Mouse (Mus musculus): ENCODE data around the gene Sh3glb2.

Sh3glb2 gene

DNA sequence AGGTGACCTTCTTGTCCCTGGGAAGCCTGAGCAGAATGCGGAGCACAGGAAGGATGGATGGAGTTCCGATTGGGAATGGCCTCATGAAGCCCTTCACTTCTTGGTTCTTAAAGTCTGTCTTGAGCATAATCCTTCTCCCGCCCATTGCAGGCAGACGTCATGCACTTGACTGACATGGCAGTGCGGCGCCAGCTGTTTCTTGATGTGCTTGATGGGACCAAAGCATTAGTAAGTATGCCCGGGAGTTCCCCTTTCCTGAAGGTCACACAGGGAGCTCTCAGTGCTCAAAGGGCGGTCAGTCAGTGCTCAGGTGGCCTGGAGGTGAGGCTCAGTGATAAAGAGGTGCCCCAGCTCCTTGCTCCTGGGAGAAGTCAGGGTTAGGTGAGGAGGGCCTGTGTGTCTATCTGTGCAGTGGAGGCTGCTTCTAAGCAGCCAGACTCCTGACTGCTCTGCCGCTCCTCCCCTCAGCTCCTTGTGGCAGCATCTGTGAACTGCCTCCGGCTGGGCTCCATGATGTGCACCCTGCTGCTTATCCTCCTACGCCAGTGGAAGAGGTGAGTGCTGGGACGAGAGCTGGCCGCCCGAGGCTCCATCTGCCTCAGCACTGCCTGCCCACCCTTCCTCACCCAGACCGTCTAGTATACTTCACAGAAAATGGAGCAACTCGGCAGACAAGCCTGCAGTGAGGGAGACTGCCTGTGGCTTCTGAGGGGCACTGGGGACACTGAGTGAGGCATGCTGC lies 22.8 kb downstream of the Sh3glb2 start:
- no peak for DNase-seq

DNA sequence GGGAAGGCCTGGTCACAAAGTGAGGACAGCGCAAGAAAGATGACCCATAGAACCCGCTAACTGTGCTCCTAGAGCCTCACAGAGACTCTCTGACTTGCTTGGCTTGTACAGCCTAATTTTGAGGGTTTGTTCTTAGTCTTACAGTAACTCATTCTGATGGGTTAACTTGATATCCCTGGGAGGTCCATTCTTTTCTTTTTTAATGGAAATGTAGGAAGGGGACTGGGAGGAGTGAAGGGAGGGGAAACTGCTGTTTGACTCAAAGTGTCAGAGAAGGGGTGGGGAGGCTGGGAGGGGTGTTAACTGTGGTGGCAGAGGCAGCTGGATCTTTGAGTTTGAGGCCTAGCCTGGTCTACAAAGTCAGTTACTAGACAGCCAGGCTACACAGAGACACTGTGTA lies 23.8 kb downstream of the Sh3glb2 start:
- no peak for DNase-seq

DNA sequence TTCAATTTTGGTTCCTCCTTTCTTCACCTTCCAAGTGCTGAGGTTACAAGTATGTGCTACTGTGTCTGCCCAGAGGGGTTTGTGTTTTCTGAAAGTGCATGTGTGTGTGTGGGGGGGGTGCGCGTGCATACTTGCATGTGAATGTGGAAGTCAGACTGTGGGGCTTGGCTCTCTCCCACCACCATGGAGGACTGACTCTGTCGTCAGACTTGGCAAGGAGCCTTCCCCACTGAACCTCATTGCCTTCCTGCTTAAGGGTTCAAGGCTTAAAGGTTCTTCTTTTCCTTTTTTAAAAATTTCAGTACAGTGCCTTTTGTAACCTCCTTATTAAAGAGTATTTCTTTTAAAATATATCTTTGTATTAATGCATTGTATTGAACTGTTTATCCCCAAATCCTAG lies 30.3 kb downstream of the Sh3glb2 start:
- no peak for DNase-seq

DNA sequence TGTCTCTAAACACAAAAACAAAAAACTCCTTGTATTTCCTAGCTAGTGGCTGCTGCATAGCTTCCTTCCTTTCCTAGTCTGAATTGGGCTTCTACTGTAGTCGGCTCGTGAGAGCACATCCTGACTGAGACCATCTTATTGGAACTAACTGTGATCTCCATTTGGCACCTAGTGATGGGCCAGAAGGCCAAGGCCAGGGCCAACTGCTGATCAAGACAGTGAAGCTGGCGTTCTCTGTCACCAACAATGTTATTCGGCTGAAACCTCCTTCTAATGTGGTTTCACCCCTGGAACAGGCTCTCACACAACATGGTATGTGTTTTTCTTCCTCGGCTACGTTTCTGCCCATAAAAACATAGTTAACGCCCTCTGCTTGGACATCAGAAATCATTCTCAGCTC lies 31.9 kb downstream of the Sh3glb2 start:
- no peak for DNase-seq

DNA sequence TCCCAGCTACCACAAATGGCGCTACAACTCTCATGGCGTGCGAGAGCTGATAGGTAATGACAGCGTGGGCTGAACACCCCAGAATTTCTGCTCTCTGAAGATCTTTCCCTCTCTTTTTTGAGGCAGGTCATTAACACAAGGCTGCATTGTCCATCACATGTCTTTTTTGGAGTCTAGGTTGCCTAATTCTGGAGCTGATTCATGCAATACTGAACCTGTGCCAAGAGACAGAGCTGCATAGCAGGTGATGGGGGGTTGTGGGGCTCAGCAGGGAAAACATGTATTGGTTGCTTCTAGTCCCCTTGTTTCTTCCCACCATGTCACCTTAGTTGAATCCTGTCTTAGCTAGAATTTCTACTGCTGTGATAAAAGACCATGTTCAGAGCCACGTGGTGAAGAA lies 33.8 kb downstream of the Sh3glb2 start:
- no peak for DNase-seq

DNA sequence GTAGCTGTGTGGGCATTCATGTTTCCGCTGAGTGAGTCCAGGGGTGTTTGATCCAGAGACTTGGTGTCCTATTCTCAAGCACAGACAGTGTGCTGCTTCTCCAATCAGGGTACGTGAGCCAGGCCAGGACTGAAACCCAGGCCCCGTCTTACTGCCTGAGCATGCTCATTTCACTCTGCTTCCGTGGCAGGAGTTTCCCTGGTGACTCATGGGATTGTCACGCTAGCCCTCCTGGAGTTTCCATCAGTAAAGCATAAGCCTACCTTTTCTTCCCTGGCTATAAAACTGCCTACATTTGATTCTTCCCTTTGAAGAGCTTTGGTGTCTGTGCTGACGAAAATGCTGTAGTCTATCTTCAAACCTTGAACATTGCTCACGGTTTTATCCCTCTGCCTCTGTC lies 36.0 kb downstream of the Sh3glb2 start:
- no peak for DNase-seq

DNA sequence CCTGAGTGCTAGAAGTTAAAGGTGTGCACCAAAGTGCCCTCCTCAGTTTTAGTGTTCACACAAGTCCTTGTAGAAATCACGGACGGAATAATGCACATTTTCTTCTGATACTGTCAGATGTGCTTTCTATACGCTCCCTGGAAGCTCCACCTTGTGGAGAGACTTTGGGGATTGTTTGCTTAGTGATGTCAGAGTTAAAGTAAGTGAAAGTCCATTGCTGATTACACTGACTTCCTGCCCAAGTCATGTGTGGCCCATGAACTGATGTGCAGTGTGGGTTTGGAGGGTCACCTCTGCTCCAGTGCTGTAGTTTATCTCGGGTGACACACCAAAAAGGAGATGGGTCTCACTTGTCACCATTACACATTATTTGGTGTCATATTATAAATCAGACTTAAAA lies 39.9 kb downstream of the Sh3glb2 start:
- no peak for DNase-seq

DNA sequence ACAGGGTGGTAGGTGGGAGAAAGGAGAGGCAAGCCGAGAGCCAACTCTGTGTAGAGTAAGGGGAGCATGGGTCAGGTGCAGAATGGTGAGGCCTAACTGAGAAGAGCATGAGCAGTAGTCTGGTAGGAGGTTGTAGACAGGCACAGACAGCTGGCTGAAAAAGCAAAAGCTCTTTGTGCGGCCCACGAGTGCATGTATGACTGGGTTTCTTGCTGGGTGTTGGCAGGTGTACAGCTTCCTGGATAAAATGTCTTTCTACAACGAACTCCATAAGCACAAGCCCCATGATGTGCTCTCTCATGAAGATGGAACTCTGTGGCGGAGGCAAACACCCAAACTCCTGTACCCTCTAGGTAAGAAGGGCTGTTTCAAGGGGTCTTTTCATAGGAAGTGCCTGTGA lies 42.2 kb downstream of the Sh3glb2 start:
- DNase-seq, result no peak

DNA sequence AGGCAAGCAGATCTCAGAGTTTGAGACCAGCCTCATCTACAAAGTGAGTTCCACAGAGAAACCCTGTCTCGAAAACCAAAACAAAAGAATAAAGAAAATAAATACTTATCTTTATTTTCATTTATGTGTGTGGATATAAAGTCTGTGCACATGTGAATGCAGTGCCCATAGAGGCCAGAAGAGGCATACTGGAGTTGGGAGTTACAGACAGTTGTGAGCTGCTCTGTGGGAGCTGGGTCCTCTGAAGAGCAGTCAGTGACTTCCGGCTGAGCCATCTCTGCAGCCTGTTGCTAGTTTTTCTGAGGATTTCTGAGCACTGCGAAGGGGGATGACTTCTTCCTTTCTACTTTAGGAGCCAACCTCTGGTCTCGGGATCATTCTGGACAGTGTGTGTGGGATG lies 43.0 kb downstream of the Sh3glb2 start:
- no peak for DNase-seq

DNA sequence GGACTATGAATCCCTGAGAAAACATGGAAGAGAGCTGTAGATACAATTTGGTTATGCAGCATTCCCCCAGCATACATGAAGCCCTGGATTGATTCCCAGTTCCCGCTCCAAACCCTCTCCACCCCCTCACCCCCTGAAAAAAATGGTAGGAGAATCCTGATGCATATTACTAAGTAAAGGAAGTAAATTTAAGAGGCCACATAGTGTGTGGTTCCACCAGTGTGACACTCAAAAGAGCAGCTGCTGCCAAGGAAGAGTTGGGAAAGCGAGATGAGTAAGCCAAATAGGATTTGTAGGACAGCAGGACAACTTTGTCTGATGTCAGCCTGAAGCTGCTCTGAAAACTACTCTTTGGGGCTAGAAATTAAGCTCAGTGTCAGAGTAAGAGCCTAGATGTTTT lies 47.7 kb downstream of the Sh3glb2 start:
- DNase-seq, result no peak

DNA sequence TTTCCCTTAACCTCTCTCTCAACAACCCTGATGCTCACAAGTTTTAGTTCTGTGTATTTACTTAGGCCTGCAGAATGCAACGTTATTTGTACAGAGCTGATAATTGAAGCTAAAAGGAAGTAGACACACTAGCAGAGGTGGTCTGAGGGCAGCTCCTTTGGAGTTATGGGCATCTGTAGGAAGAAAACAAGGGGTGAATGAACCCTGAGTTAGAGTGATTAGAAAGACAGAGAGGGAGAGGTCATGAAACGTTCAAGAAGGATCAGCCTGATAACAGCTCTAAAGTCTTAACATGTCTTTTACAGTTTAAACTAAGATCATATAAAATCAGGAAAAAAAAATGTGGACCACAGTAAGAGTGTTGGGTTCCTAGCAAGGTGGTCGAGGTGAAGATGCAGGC lies 49.8 kb downstream of the Sh3glb2 start:
- no peak for DNase-seq

DNA sequence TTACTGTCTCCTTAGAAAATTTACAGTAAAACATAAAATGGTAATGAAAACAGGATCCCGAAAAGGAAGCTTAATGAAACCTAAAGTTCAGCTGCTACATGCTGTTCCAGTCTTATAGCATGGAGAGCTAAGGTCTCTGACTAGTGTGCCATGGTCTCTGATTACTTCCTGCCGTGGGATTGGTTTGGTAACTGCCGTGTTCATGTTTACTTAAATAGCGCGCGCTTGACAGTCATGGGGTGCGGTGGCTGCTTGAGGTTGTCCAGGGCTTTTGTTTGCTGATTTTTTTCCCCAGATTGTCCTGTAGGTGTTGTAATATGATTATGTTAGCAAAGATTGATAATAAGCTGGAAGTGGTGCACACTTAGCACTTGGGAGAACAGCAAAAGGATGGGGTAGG lies 53.0 kb downstream of the Sh3glb2 start:
- DNase-seq, result no peak

DNA sequence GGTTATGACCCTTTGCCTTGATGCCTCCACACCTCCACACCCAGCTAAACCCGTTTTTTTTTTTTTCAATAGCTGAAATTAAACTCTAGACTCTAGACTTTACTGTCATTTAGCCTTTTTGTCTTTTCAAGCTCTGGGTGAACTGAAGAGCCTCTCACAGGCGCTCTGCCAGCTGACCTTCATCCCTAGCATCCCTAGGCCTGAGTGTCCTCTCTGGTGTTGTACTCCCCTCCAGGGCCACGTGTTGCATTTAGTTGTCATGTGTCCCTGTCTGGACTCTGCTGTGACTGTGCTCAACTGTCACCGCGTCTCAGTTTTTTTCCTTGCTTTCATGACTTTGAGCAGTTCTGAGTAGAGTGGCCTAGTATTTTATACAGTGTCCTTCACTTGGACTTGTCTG lies 59.2 kb downstream of the Sh3glb2 start:
- DNase-seq, result no peak

DNA sequence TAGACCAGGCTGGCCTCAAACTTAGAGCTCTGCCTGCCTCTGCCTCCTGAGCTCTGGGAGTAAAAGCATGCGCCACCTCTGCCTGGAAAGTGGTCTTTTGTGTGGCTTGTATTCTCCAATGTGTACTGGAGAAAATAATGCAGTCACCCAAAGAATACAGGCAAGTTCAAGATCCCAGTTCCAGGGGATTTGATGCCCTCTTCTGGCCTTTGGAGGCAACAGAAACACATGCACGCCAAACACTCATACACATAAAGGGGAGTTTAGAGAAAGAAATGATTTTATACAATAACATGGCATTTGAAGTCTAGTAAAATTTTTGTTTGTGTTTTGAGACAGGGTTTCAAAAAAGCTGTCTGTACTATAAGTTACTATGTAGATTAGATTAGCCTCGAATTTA lies 59.6 kb downstream of the Sh3glb2 start:
- peak; percentile 4 for DNase-seq

Measured in lung, postnatal 14 days (tissue).